Mouse (Mus musculus) spleen, adult 2 months (tissue): ENCODE measurements around the gene Ret.

Experiments used
- CTCF ChIP-seq: fragments of 200-500 bp; IDR thresholded peaks from 2 replicates; pipeline ENCODE4 v1.5.1; 2011; ENCODE audit warnings: mild to moderate bottlenecking, inconsistent platforms; ENCODE audit not compliant: insufficient read depth, insufficient read length, insufficient replicate concordance; ENCODE audit errors: extremely low read depth
- POLR2A ChIP-seq: fragments of 200-500 bp; IDR thresholded peaks from 2 replicates; pipeline ENCODE4 v1.6.1; 2011; ENCODE audit warnings: low read depth, low read length, inconsistent platforms

DNA sequence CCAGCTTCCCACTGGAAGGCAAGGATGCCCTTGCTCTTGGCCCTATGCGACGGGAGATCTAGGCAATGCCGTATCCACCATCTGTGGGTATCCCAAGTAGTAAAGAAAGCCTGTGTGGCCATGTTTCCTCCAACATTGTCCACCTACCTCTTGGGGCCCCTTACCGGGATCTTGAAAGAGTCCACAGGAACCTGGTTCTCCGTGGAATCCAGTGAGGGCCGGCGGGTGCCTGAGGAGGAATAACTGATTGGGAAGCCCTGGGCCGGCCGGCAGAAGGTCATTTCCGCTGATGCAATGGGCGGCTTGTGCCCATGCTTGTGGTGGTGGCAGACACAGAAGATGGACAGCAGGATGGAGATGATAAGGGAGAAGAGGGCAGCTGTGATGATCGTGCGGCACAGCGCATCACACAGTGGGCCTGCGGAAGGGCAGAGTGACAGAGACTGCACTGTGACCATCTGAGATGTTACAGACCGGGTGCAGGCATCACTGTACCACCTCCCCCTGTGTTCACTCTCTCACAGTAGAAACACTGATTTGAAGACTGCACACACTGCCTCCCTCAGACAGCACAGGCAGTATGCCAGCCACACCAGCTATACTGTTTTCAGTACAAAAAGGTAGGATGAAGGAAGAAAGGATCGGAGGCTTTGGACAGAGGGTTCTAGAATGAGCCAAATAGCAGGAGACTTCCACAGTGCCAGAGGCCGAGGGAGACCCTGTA lies 24.1 kb downstream of the Ret start:
- TF ChIP-seq CTCF (no peak), POLR2A (no peak)
